Mouse (Mus musculus) olfactory bulb, adult 2 months (tissue): Measurements from ENCODE around the gene Eif2s2. TPM values are rescaled to one million over a fixed set of nuclear protein-coding genes. Genes with fewer than 3 reads are reported as not detected.

ENCODE experiments used
- H3K27ac ChIP-seq: fragments of 200-500 bp; 2 replicates; pipeline ENCODE4 v1.5.1; 2012; ENCODE audit warnings: low read depth, low read length; ENCODE audit not compliant: insufficient read depth
- H3K4me1 ChIP-seq: fragments of 200-500 bp; 2 replicates; pipeline ENCODE4 v1.6.1; 2012; ENCODE audit warnings: low read length; ENCODE audit not compliant: control insufficient read depth, insufficient read depth
- H3K4me3 ChIP-seq: fragments of 200-500 bp; 2 replicates; pipeline ENCODE4 v1.5.1; 2012; ENCODE audit warnings: mild to moderate bottlenecking, low read depth, low read length, moderate library complexity; ENCODE audit not compliant: insufficient read depth
- CTCF ChIP-seq: fragments of 200-500 bp; IDR thresholded peaks from 2 replicates; pipeline ENCODE4 v1.5.1; 2012; ENCODE audit warnings: low read depth, mild to moderate bottlenecking, low read length, moderate library complexity; ENCODE audit not compliant: insufficient read depth
- POLR2A ChIP-seq: fragments of 200-500 bp; IDR thresholded peaks from 2 replicates; pipeline ENCODE4 v1.6.1; 2012; ENCODE audit warnings: mild to moderate bottlenecking, low read depth, low read length, moderate library complexity; ENCODE audit not compliant: insufficient read depth
- WGBS: fragments of 180-500 bp; shearing (Covaris S2); methylation state at CpG from one replicate; pipeline ENCODE4 v1.1.7; 2018; 5-methylcytosine and 5-hydroxymethylcytosine counted together
- polyA plus RNA-seq: library from polyadenylated mRNA; stranded (reverse); fragments of >200 nt; gene quantifications from 2 replicates; pipeline ENCODE4 v1.2.4, GENCODE M21; 2012; ENCODE audit warnings: low replicate concordance; ENCODE audit not compliant: missing spikeins, insufficient read depth, insufficient read length

Eif2s2 gene
- polyA plus RNA-seq: not detected in 2 replicates

DNA sequence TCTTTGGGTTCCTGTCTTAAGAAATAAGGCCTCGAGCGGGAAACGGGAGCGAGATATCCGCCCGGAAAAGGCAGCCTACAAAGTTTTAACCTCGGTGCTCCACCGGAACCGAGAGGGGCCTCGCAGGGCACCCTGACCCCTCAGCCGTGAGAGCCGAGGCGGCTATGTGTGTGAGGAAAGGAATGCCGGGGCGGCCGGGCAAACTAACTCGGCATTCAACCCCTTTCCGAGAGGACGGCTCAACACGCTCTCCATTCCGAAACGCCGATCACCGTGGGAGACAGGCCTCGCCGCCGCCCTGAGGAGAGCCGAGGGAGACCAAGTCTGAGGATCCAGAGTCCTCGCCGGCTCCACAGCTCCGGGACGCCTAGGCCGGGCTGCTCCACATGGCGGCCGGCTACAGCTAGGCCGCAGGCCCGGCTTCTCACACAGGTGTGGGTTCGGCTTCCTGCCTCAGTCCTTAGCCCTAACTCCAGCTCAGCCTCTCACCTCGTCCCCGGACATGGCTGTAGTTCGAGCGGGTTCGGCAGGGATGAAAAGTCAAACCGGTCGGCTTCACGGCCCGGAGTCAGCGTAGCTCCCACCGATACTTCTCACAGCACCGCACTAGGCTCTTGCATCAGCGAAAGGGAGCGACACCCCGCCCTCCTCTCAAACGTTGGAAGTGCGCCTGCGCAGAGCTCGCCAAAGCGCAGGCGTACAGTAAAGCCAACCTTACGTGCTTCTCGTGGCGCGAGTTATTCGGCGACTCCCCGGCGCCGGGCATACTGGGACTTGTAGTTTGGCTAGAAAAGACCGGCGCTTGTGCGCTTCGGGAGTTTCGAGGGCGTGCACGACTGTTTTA lies at the start of gene Eif2s2:
Gene Eif2s2, minus strand, starts transcription at position 735 of the 844 bp plus-strand sequence.
- under 1% methylated on average over 75 of the region's 75 CpGs for WGBS
- H3K27ac ChIP-seq: peak within 1 kb of the TSS; percentile 10; the same call in 1 of the 2 replicates
- peak within 1 kb of the TSS; percentile 69 for H3K4me3 ChIP-seq
- H3K4me1 ChIP-seq: peaks cover 5% of the 10 kb centered on the region
- TF ChIP-seq POLR2A (no peak; the same call in 1 of the 2 replicates), CTCF (no peak)

DNA sequence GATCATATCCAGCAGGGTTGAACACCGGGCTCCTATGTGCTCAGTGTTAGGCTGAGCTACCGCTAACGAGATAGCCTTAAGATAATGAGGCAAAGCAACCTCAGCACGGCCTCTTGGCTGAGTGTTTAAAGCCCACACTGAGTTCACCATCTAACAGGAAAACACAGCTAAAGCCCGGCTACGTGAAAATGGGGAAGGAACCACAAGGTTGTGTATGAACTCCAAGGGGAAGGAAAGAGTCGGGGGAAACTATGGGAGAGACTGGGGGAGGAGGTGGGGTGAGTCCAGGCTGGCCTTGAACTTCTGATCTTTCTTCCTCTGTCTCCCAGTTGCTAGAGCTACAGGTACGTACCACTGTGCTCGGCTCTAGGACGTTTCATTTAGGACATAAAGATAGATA lies 49.2 kb upstream of the Eif2s2 start:
- Histone ChIP-seq H3K4me1 (peaks cover 7% of the 10 kb centered on the region; the same call in 1 of the 2 replicates), H3K27ac (no peak overlapping the region), H3K4me3 (no peak overlapping the region)
- WGBS: 87% methylated on average over 10 of the region's 10 CpGs
- no peak for TF ChIP-seq CTCF
- TF ChIP-seq POLR2A: no peak

DNA sequence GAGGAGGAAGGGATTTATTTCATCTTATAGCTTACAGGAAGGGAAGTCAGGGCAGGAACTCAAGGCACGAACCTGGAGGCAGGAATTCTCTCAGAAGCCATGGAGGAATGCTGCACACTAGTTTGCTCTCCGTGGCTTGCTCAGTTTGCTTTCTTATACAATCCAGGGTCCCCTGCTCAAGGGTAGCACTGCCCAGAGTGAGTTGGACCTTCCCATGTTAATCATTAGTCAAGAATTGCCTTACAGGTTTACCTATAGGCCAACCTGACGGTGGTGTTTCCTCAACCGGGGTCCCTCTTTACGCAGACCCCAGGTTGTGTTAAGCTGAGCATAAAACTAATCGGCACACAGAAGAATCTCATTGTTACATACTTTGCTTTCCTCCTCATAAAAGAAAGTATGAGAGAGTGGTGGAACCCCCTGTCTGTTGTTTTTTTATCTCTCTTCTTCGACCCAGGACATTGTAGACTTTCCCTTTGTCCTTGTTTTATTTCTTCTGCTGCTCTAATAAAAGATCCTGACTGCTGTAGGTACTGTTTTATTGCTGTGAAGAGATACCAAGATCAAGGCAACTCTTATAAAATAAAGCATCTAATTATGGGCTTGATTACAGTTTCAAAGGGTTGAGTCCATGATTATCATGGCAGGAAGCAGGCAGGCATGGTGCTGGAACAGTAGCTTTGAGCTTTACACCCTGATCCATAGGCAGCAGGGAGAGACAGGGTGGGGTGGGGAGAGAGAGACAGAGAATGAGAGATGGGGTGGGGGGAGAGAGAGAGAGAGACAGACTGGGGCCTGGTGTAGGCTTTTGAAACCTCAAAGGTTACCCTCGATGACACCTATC lies 45.0 kb upstream of the Eif2s2 start:
- no peak for TF ChIP-seq CTCF
- no peak for TF ChIP-seq POLR2A
- no peak overlapping the region for H3K4me3 ChIP-seq
- peaks cover 9% of the 10 kb centered on the region; the same call in 1 of the 2 replicates for H3K4me1 ChIP-seq
- H3K27ac ChIP-seq: no peak overlapping the region
- WGBS: 74% methylated on average over 8 of the region's 8 CpGs

DNA sequence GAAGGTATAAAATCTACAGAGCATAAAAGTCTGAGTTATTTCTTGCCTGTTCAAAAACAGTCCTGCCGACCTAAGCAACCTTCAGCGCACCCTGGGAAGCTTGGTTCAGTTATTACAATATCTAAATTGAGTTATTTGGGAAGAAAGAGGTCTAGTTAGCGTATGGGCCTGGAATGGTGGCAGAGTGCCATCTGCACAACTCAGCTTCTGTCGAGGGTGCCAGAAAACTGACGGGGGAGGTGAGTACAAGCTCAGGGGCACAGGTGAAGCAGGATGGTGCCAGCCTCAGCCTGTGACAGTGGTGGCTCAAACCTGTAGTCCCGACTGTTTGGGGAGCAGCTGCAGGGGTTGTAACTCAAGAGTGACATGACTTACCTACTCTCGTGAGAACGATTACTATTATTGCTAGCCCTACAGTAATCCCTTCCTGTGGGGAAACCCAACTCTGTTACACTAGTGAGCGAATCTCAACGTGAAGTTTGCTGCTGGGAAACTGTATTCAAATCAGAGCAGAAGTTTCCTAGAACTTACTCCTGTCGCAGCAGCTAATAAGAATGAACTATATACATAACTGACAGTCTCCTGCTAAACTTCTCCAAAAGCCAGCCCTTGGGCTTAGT lies 43.9 kb upstream of the Eif2s2 start:
- no peak overlapping the region for H3K4me3 ChIP-seq
- no peak overlapping the region for H3K27ac ChIP-seq
- 75% methylated on average over 11 of the region's 11 CpGs for WGBS
- TF ChIP-seq CTCF: no peak
- no peak for TF ChIP-seq POLR2A
- H3K4me1 ChIP-seq: peaks cover 6% of the 10 kb centered on the region; the same call in 1 of the 2 replicates

DNA sequence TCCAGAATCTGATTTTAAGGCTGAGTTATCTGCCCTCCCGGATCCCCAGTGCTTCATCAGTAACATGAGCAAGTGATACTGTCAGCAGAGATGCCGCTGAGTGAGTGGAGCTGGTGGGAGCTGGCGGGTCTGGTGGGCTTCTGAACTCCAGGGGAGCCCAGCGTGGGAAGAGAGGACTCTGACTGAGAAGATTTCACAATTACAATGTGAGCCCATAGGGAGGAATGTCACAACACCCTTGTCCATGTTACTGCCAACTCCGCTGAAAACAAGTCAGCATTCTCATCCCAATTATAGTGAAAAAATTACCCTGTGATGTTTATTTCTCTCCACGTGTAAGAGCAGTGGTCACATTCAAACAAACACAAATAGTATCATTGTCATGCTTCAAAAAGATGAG lies 43.4 kb upstream of the Eif2s2 start:
- Histone ChIP-seq H3K27ac (no peak overlapping the region), H3K4me1 (peaks cover 6% of the 10 kb centered on the region; the same call in 1 of the 2 replicates), H3K4me3 (no peak overlapping the region)
- 65% methylated on average over 6 of the region's 6 CpGs for WGBS
- no peak for TF ChIP-seq POLR2A
- TF ChIP-seq CTCF: no peak

DNA sequence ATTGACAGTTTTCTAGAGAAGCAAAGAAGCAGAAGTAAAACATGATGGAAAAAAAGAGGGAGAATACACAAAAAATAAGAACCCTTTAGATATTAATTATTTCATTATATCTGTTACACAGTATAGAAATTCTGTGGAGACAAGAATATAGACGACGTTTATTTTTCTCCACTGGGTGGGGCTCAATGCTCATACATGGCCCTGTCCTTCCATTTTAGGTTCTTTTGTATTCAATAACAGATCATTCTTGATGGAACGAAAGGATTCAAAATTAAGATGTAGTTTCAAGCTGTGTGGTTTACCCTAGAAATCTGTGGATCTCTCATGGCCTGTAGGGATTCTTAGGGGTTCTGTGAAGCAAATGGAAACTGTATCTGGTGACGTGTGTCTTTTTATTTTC lies 41.1 kb upstream of the Eif2s2 start:
- Histone ChIP-seq H3K4me1 (peaks cover 6% of the 10 kb centered on the region; the same call in 1 of the 2 replicates), H3K4me3 (no peak overlapping the region), H3K27ac (no peak overlapping the region)
- 80% methylated on average over 4 of the region's 4 CpGs for WGBS
- TF ChIP-seq POLR2A: no peak
- no peak for TF ChIP-seq CTCF

DNA sequence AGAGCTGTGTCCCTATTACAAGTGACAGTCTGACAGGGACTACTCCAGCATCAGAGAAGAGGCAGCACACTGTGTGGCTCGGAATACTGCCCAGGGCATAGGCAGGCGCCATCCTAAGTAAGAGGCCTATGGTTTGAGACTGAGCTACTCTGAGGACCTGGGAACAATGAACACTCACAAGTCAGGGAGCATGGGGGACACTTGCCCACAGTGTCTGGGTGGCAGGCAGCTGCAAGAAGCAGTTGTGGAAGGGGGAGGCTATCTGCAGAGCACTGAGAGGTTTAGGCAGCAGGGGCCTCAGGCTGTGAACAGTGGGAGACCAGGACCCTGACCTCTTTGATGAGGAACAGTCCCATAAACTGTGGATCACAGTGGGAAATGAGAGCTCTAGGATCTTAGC lies 35.6 kb upstream of the Eif2s2 start:
- WGBS: 86% methylated on average over 2 of the region's 2 CpGs
- no peak for TF ChIP-seq POLR2A
- TF ChIP-seq CTCF: no peak
- no peak overlapping the region for H3K27ac ChIP-seq

DNA sequence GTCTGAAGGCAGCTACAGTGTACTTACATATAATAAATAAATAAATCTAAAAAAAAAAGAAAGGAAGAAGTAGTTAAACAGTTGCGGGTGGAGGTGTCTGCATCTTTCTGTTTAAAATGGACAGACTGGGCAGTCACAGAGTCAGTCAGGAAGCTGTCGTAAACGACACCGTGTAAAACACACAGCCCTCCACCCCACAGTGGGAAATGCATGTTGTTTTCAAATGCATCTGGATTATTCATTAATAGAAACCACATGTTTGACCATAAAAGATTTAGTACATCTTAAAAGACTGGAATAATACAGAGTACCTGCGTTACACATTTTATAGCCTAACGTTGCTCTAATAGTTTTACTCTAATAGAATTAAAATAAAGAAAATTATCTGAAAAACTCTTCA lies 34.1 kb upstream of the Eif2s2 start:
- TF ChIP-seq POLR2A: no peak
- no peak for TF ChIP-seq CTCF
- WGBS: 86% methylated on average over 6 of the region's 6 CpGs
- Histone ChIP-seq H3K4me1 (peaks cover 5% of the 10 kb centered on the region), H3K4me3 (no peak overlapping the region), H3K27ac (no peak overlapping the region)

More for the DNA sequence above, 35.6 kb upstream of the Eif2s2 start:
- H3K4me3 ChIP-seq: no peak overlapping the region
- peaks cover 5% of the 10 kb centered on the region for H3K4me1 ChIP-seq
